Mouse (Mus musculus) midbrain, embryonic 15.5 days (tissue): ENCODE results near the gene Ppp1r9b. TPM values are rescaled to one million over a fixed set of nuclear protein-coding genes. Genes with fewer than 3 reads are reported as not detected.
A peak's percentile ranks its signal among the peaks of the same experiment; 100 is the strongest.

ENCODE experiments used
- ATAC-seq: fragments of 200-750 bp; cut with Nextera tagmentation; replicated peaks from 2 replicates; pipeline ENCODE4 v1.8.0; 2017; ENCODE audit warnings: moderate TSS enrichment
- H3K27ac ChIP-seq: fragments of 300-500 bp; sonication (generic); 2 replicates; pipeline ENCODE4 v1.5.1; 2015; ENCODE audit warnings: mild to moderate bottlenecking, inconsistent platforms
- H3K27me3 ChIP-seq: fragments of 300-500 bp; sonication (generic); replicated peaks from 2 replicates; pipeline ENCODE4 v1.6.1; 2015; ENCODE audit warnings: inconsistent platforms
- H3K36me3 ChIP-seq: fragments of 300-500 bp; sonication (generic); replicated peaks from 2 replicates; pipeline ENCODE4 v1.6.1; 2015; ENCODE audit warnings: inconsistent platforms
- H3K4me1 ChIP-seq: fragments of 300-500 bp; sonication (generic); 2 replicates; pipeline ENCODE4 v1.6.1; 2015; ENCODE audit warnings: inconsistent platforms
- H3K4me2 ChIP-seq: fragments of 300-500 bp; sonication (generic); 2 replicates; pipeline ENCODE4 v1.6.1; 2015; ENCODE audit warnings: inconsistent platforms, mild to moderate bottlenecking, moderate library complexity
- H3K4me3 ChIP-seq: fragments of 300-500 bp; sonication (generic); 2 replicates; pipeline ENCODE4 v1.5.1; 2015; ENCODE audit warnings: mild to moderate bottlenecking, inconsistent platforms
- H3K9ac ChIP-seq: fragments of 300-500 bp; sonication (generic); 2 replicates; pipeline ENCODE4 v1.6.1; 2015; ENCODE audit warnings: mild to moderate bottlenecking, inconsistent platforms
- H3K9me3 ChIP-seq: fragments of 300-500 bp; sonication (generic); 2 replicates; pipeline ENCODE4 v1.6.1; 2016; ENCODE audit warnings: inconsistent platforms
- WGBS: fragments of 180-500 bp; shearing (Covaris S2); methylation state at CpG from one replicate; pipeline ENCODE4 v1.1.7; 2015; ENCODE audit warnings: mixed read lengths; 5-methylcytosine and 5-hydroxymethylcytosine counted together
- polyA plus RNA-seq: library from polyadenylated mRNA; unstranded; fragments of >200 nt; fragmentation: Nextera tagmentation; extraction: Ambion mirVana; gene quantifications from 2 replicates; pipeline ENCODE4 v1.2.1, GENCODE M21; 2015

Ppp1r9b gene
- polyA plus RNA-seq: 20.5 and 22.2 TPM in 2 replicates

DNA sequence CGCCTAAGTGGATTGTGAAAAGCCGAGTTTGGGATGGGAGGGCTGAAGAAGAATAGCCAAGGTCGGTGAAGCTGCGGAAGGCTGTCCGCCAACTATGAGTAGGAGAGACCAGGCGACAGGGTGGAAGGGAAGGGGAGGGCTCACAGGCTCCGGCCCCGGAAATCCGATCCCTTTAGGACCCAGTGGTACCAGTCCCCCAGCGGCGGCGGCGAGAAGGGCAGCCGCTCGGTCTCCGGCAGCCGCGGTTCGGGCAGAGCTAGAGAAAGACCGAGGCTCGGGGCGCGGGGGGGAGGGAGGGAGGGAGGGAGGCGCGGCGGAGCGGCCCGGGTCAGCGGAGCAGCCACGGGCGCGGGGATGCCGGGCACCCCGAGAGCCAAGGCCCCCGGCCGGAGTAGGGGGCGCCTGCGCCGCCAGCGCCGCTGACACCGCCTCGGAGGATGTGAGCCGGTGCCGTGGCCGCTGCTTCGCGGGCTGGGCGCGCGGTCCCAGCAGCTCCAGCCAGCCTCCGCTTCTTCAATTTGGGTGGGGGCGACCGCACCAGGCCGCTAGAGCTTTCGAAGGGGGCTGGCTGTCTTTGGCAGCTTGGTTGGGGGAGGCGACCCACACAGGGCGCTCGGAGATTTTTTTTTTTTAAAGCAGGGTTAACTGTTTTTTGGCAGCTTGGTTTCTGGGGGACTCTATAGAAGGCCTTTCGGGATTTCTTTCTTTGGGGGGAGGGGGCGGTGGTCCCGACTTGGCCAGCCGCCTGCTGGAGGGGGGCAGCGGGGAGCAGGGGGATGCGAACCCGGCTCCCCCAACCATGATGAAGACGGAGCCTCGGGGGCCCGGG, at the start of gene Ppp1r9b:
Gene Ppp1r9b (plus strand): TSS at position 287 of the 829 bp plus-strand sequence.
- Histone ChIP-seq H3K27me3 (no peaks in the 10 kb centered on the region), H3K9me3 (no peaks in the 10 kb centered on the region), H3K4me2 (peak within 1 kb of the TSS; percentile 98), H3K27ac (peak within 1 kb of the TSS; percentile 96), H3K4me1 (peaks cover 63% of the 10 kb centered on the region), H3K36me3 (no peaks in the 10 kb centered on the region), H3K4me3 (peak within 1 kb of the TSS; percentile 97), H3K9ac (peak within 1 kb of the TSS; percentile 98)
- WGBS: under 1% methylated on average over 61 of the region's 69 CpGs
- peak; percentile 81 for ATAC-seq

DNA sequence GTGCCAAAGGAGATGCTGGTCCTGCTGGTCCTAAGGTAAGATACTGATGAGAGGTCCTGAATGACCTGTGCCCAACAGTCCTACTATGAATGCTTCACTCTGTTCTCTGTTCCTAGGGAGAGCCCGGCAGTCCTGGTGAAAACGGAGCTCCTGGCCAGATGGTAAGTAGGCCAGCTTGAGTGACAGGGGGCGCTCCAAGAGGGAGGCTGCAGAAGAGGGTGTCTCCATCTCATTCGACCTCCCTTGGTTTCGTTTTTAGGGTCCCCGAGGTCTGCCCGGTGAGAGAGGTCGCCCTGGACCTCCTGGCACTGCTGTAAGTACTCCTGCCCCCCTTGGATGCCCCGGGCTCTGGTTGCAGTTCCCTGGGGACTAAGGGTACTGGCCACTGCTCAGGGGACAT, 49.7 kb upstream of the Ppp1r9b start:
- Histone ChIP-seq H3K9ac (no peak overlapping the region), H3K4me1 (peaks cover 13% of the 10 kb centered on the region), H3K4me2 (no peak overlapping the region), H3K9me3 (no peaks in the 10 kb centered on the region), H3K27me3 (peaks cover 35% of the 10 kb centered on the region), H3K27ac (no peak overlapping the region), H3K36me3 (no peaks in the 10 kb centered on the region), H3K4me3 (no peak overlapping the region)
- no peak for ATAC-seq
- 41% methylated on average over 9 of the region's 9 CpGs for WGBS

DNA sequence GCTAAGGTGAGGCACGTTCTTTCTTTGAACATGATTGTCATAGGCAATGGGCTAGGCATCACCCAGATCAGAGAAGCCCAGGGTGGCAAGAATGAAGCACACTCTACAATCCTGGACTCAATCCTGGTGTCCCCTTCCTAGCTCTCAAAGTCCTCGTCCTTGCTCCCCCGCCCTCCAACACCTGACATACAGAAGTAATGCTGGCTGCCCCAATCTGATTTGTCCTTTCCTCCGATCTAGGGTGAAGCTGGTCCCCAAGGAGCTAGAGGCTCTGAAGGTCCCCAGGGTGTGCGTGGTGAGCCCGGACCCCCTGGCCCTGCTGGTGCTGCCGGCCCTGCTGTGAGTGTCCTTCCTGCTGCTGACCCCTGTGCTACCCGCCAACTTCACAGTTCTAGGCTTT, 49.1 kb upstream of the Ppp1r9b start:
- no peak for ATAC-seq

DNA sequence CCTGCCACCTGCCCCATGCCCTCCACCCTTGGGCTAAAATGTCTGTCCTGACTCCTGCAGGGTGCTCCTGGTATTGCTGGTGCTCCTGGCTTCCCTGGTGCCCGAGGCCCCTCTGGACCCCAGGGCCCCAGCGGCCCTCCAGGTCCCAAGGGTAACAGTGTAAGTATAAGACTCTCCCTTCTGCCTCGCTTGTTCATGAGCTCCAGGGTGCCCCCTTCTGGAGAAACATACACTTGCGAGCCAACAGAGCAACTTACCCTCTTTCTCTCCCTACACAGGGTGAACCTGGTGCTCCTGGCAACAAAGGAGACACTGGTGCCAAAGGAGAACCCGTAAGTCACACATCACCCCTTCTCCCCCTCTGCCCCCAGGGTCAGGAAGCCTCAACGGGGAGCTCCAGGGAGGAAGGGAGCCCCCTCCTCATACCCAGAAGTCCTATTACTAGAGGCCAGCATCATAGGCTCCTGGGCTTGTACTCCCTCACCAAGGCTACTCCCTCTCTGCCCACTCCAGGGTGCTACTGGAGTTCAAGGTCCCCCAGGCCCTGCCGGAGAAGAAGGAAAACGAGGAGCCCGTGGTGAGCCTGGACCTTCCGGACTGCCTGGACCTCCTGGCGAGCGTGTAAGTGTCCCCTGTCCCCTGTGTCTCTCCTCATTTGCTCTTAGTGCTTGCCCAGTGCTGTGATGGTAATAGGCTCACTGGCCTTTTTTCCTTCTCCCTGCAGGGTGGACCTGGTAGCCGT, 48.4 kb upstream of the Ppp1r9b start:
- no peak overlapping the region for H3K9ac ChIP-seq
- no peak overlapping the region for H3K4me2 ChIP-seq
- WGBS: 54% methylated on average over 13 of the region's 13 CpGs
- no peak overlapping the region for H3K27ac ChIP-seq
- H3K4me1 ChIP-seq: peaks cover 6% of the 10 kb centered on the region
- no peak overlapping the region for H3K4me3 ChIP-seq
- no peaks in the 10 kb centered on the region for H3K9me3 ChIP-seq
- no peaks in the 10 kb centered on the region for H3K36me3 ChIP-seq
- no peak for ATAC-seq
- peaks cover 24% of the 10 kb centered on the region for H3K27me3 ChIP-seq

More for the DNA sequence above, 49.1 kb upstream of the Ppp1r9b start:
- H3K9me3 ChIP-seq: no peaks in the 10 kb centered on the region
- H3K36me3 ChIP-seq: no peaks in the 10 kb centered on the region
- no peak overlapping the region for H3K27ac ChIP-seq
- peaks cover 11% of the 10 kb centered on the region for H3K4me1 ChIP-seq
- H3K4me2 ChIP-seq: no peak overlapping the region
- no peak overlapping the region for H3K4me3 ChIP-seq
- no peak overlapping the region for H3K9ac ChIP-seq
- H3K27me3 ChIP-seq: peaks cover 28% of the 10 kb centered on the region
- WGBS: 79% methylated on average over 8 of the region's 8 CpGs

DNA sequence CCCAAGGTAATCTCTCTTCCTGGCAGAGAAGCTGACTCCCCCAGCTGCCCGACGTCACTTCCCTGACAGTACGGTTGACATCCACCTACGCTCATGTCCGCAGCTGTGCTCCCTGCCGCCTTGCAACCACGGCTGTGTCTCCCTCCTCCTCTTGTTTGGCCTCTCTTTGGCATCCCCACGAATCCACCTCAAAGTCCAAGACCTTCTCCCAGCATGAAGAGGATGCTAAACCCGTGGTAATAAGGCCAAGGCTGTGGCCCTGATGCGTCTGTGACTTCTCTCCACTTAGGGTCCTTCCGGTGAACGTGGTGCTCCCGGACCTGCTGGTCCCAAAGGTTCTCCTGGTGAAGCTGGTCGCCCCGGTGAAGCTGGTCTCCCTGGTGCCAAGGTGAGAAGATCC, 47.8 kb upstream of the Ppp1r9b start:
- H3K4me2 ChIP-seq: no peak overlapping the region
- H3K9ac ChIP-seq: no peak overlapping the region
- H3K4me1 ChIP-seq: no peaks in the 10 kb centered on the region
- H3K27me3 ChIP-seq: peaks cover 18% of the 10 kb centered on the region
- no peaks in the 10 kb centered on the region for H3K36me3 ChIP-seq
- no peak overlapping the region for H3K4me3 ChIP-seq
- H3K9me3 ChIP-seq: no peaks in the 10 kb centered on the region
- ATAC-seq: no peak
- no peak overlapping the region for H3K27ac ChIP-seq
- WGBS: 87% methylated on average over 15 of the region's 15 CpGs

DNA sequence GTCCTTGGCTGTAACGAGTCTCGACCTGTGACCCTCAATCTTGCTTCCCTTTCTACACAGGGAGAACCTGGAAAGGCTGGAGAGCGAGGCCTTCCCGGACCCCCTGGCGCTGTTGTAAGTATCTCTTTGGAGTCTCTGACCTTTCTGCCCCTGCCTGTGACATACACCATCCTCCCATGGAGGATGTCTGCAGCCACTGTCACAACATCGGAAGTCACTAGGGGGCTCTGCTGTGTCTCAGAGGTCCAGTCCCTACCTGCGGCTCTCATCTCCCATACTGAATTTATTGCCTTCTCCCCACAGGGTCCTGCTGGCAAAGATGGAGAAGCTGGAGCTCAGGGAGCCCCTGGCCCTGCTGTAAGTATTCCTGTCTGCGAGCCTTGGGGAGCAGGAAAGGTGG, 46.5 kb upstream of the Ppp1r9b start:
- no peak overlapping the region for H3K4me2 ChIP-seq
- peaks cover 6% of the 10 kb centered on the region; the same call in 1 of the 2 replicates for H3K27me3 ChIP-seq
- no peaks in the 10 kb centered on the region for H3K9me3 ChIP-seq
- H3K27ac ChIP-seq: no peak overlapping the region
- no peaks in the 10 kb centered on the region for H3K36me3 ChIP-seq
- H3K4me1 ChIP-seq: no peaks in the 10 kb centered on the region
- ATAC-seq: no peak
- H3K4me3 ChIP-seq: no peak overlapping the region
- no peak overlapping the region for H3K9ac ChIP-seq
- 20% methylated on average over 8 of the region's 8 CpGs for WGBS

DNA sequence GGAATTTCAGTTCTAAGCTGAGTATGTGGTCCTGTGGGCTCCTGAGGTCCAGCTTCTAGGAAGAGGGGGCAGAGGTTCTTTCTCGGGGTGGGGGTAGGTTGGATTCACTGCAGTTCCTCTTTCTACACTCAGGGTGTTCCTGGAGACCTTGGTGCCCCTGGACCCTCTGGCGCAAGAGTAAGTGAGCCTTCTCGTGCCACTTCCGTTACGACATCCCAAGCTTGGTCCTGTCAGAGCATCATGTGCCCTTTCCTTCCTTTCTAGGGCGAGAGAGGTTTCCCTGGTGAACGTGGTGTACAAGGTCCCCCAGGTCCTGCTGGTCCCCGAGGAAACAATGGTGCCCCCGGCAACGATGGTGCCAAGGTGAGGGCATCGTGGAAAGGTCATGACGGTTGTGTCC, 45.6 kb upstream of the Ppp1r9b start:
- Histone ChIP-seq H3K4me2 (no peak overlapping the region), H3K36me3 (no peaks in the 10 kb centered on the region), H3K27me3 (peaks cover 2% of the 10 kb centered on the region; the same call in 1 of the 2 replicates), H3K9ac (no peak overlapping the region), H3K27ac (no peak overlapping the region), H3K4me1 (no peaks in the 10 kb centered on the region), H3K9me3 (no peaks in the 10 kb centered on the region), H3K4me3 (no peak overlapping the region)
- ATAC-seq: no peak
- WGBS: 88% methylated on average over 12 of the region's 12 CpGs

DNA sequence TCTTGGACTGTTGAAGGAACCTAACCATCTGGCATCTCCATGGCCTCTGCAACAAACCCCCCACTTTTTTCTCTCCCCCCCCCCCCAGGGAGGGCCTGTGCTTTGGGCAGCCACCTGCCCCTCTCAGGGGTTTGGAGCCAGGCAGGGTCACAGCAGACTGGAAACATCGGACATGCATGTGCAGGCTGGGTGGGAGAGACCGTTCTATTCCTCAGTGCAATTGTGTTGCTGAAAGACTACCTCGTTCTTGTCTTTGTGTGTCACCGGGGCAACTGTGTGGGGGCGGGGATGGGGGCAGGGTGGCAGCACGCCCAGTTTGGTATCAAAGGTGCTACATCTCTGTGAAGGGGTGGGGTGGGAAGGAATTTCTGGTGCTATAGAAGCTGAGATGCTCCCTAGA, 38.7 kb upstream of the Ppp1r9b start:
- H3K4me3 ChIP-seq: no peak overlapping the region
- H3K36me3 ChIP-seq: no peaks in the 10 kb centered on the region
- no peaks in the 10 kb centered on the region for H3K9me3 ChIP-seq
- no peaks in the 10 kb centered on the region for H3K27me3 ChIP-seq
- no peak overlapping the region for H3K9ac ChIP-seq
- no peak overlapping the region for H3K27ac ChIP-seq
- 5% methylated on average over 6 of the region's 6 CpGs for WGBS
- peaks cover 5% of the 10 kb centered on the region; the same call in 1 of the 2 replicates for H3K4me1 ChIP-seq
- H3K4me2 ChIP-seq: no peak overlapping the region
- ATAC-seq: no peak

DNA sequence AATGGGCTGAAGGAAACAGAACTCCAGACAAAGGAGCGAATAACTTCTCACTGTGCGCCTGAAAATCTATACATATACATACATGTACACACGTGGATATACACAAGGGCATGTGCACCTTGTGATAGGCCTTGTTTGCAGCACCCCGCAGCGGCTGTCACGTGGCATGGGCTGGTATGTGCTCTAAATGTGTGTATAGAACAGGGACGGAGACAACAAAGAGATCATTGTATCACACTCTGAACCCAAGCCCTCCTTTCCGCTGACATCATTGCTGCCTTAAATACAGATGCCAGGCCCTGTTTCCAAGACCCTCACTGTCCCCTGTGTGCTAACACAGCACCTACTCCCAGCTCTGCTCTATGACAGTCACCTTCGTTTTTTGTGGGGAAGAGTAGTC, 35.7 kb upstream of the Ppp1r9b start:
- Histone ChIP-seq H3K4me3 (no peak overlapping the region), H3K27ac (no peak overlapping the region), H3K9me3 (no peaks in the 10 kb centered on the region), H3K36me3 (no peaks in the 10 kb centered on the region), H3K4me2 (no peak overlapping the region), H3K4me1 (peaks cover 5% of the 10 kb centered on the region; the same call in 1 of the 2 replicates), H3K27me3 (no peaks in the 10 kb centered on the region), H3K9ac (no peak overlapping the region)
- no peak for ATAC-seq
- WGBS: 70% methylated on average over 9 of the region's 9 CpGs

DNA sequence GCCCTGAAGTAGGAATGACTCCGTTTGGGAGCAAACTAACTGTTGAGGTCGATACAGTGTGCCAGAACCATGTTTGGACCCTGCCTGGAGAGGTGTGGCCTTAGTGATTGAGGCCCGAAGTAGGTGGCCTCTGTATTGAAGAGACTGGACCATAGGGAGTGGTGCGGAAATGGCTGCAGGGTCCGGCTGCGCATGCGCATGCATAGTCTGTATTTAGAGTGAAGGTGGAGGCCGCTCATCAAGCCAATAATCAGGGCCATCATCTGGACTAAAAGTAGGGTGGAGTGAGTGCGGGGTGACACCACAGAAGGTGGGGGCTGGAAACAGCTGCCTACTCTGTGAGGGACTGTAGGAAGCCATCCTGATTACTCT, 33.2 kb upstream of the Ppp1r9b start:
- 88% methylated on average over 9 of the region's 9 CpGs for WGBS
- no peaks in the 10 kb centered on the region for H3K9me3 ChIP-seq
- no peak overlapping the region for H3K4me3 ChIP-seq
- H3K36me3 ChIP-seq: no peaks in the 10 kb centered on the region
- H3K27me3 ChIP-seq: no peaks in the 10 kb centered on the region
- no peaks in the 10 kb centered on the region for H3K4me1 ChIP-seq
- peak overlapping the region; percentile 11; the same call in 1 of the 2 replicates for H3K27ac ChIP-seq
- H3K9ac ChIP-seq: no peak overlapping the region
- ATAC-seq: no peak
- no peak overlapping the region for H3K4me2 ChIP-seq

DNA sequence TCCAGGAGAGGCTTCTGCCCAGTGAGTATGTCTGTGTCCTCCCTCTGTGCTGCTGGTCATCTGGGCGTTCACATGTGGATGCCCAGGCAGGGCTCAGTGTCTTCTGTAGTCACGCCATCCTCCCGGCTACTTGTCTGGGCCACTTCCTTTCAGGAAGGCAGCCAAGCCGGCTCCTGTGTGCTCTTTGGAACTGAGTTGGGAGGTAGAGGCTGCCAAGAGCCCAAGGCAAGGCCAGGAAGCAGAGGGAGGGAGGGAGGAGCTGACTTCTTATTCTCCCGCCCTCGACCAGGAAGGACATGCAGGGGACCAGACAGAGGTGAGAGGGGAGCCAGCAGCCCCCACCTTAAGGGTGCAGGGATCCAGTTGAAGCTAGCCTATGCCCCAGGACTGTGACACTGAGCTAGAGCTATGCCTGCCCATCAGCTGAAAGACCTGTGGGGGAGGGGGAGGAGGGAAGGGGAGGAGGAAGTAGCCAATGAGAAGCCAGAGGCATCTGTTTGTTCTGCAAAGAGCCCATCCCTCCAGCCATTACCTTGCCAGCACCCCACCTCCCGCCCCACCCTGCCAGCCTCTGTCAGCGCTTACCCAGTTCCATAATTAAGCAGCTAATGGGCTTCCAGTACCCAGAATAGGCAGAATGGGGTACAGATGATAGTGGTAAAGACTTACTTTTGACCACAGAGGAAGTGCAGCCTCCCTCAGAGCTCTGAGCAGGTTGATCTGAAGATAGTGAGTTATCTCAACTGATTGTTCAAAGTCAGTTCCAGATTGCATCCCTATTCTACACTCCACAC, 32.6 kb upstream of the Ppp1r9b start:
- no peak overlapping the region for H3K4me2 ChIP-seq

DNA sequence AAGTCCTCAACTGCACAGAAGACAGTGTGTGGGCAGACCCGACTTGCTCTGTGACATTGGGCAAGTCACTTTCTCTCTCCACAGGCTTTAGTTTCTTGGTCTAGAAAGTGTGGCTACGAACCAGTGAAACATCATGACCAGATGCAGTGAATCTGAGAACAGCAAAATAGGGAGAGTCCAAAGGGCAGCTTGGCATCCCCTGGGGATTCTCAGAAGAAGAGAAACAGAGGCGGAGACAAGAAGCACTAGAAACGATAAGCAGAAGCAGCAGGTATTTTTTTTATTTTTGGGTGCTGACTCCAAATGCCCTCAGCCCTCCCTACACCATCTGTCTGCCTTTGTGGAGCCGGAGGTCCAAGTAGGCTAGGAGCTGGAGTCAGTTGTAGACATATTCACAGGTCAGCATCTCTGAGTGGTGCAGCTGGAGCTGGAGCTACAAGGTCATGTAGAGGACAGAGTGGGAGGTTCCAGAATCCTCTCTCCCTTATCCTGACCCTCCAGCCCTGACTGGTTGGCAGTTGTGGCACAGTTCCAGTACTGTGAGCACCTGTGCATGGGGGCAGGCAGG, 28.2 kb upstream of the Ppp1r9b start:
- H3K9ac ChIP-seq: no peak overlapping the region
- no peak for ATAC-seq
- no peaks in the 10 kb centered on the region for H3K27me3 ChIP-seq
- 83% methylated on average over 5 of the region's 5 CpGs for WGBS
- no peaks in the 10 kb centered on the region for H3K9me3 ChIP-seq
- H3K4me1 ChIP-seq: no peaks in the 10 kb centered on the region
- H3K4me3 ChIP-seq: no peak overlapping the region
- no peak overlapping the region for H3K4me2 ChIP-seq
- no peaks in the 10 kb centered on the region for H3K36me3 ChIP-seq
- no peak overlapping the region for H3K27ac ChIP-seq

More for the DNA sequence above, 32.6 kb upstream of the Ppp1r9b start:
- H3K9ac ChIP-seq: no peak overlapping the region
- 0 out of 2 replicates have a peak, but pooled peaks have one; percentile 11 for ATAC-seq
- no peak overlapping the region for H3K4me3 ChIP-seq
- peak overlapping the region; percentile 11; the same call in 1 of the 2 replicates for H3K27ac ChIP-seq
- 19% methylated on average over 8 of the region's 8 CpGs for WGBS
- no peaks in the 10 kb centered on the region for H3K36me3 ChIP-seq
- H3K4me1 ChIP-seq: no peaks in the 10 kb centered on the region
- no peaks in the 10 kb centered on the region for H3K27me3 ChIP-seq
- H3K9me3 ChIP-seq: no peaks in the 10 kb centered on the region
